Mouse (Mus musculus) bone marrow macrophage, adult 2 months (primary cell): ENCODE data around the gene Rassf6.

ENCODE experiments used
- CTCF ChIP-seq: IDR thresholded peaks from 2 replicates; pipeline ENCODE4 v1.5.1; 2012; ENCODE audit warnings: low read depth, mild to moderate bottlenecking, low read length, moderate library complexity
- POLR2A ChIP-seq: IDR thresholded peaks from 2 replicates; pipeline ENCODE4 v1.6.1; 2012; ENCODE audit warnings: mild to moderate bottlenecking, low read depth, low read length, borderline replicate concordance

DNA sequence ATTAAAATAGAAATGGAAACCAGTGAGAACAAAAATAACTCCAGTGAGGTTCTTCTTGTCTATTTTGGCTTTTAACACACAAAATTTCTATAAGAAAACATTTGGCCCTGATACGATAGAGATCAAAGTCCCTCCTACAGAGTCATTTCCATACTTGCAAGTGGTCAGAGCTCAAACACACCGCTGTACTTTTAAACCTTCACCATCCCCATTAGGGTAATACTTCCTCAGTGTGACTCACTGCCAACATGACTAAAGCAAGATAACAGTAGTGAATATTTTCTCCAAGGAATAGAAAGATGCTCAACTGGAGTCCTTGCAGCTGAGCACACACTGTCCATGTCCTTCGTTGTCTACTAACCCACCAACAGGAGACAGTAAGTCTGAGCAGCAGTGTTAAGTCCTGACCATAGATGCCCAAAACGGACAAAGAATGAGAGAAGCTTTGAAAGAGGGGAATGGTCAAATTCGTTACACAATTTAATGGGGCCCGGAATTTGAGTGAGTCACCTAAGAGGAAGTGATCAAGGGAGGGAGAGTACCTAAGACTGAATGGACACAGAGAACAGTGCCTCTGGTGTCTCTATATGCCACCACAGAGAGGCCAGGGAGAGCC lies 28.4 kb downstream of the Rassf6 start:
- no peak for TF ChIP-seq CTCF
- no peak for TF ChIP-seq POLR2A
